Mouse (Mus musculus) liver, embryonic 14.5 days (tissue): ENCODE data around the gene Otogl.

ENCODE experiments used
- CTCF ChIP-seq: IDR thresholded peaks from 2 replicates; pipeline ENCODE4 v1.5.1; 2016; ENCODE audit warnings: antibody characterized with exemption, low read depth, control low read depth
- EP300 ChIP-seq: IDR thresholded peaks from 2 replicates; pipeline ENCODE4 v1.6.1; 2016; ENCODE audit warnings: antibody characterized with exemption, low read depth

DNA sequence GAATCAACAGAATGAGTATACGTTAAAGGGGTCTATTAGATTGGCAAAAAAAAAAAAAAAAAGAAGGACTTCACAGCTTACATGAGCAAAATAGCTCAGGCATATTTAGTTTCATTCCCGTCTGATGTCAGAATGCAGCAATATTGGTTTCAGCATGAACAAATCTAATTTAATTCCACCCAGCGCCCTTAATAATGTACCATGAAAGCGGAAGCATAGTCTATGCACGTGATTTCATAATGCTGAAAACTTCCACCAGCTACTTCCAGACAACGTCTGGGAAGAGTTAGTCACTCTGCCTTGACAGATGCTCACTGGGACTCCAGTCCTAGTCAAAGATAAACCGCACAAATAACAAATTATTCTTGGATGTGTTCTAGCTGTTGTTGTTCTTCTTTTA is 176.5 kb downstream of the Otogl start:
- TF ChIP-seq CTCF (no peak), EP300 (no peak)
